Mouse (Mus musculus) intestine, postnatal 0 days (tissue): ENCODE measurements around the gene Ptprj. TPM values are rescaled to one million over a fixed set of nuclear protein-coding genes. Genes with fewer than 3 reads are reported as not detected.
"Not testable (repeated sequence)": the region's sequence is repeated elsewhere in the genome, so short reads cannot be mapped to it uniquely, and the experiment has no call there.

Experiments
- ATAC-seq: fragments of 200-750 bp; cut with Nextera tagmentation; 2 replicates; pipeline ENCODE4 v1.8.0; 2017; ENCODE audit warnings: mild to moderate bottlenecking, moderate TSS enrichment, moderate library complexity
- H3K27ac ChIP-seq: fragments of 300-500 bp; sonication (generic); 2 replicates; pipeline ENCODE4 v1.5.1; 2014; ENCODE audit warnings: mild to moderate bottlenecking, low read depth, low read length, moderate library complexity
- H3K27me3 ChIP-seq: fragments of 300-500 bp; sonication (generic); replicated peaks from 2 replicates; pipeline ENCODE4 v1.6.1; 2014; ENCODE audit warnings: low read length, mixed read lengths; ENCODE audit not compliant: control insufficient read depth, insufficient read depth
- H3K36me3 ChIP-seq: fragments of 300-500 bp; sonication (generic); 2 replicates; pipeline ENCODE4 v1.6.1; 2014; ENCODE audit warnings: mild to moderate bottlenecking, moderate library complexity; ENCODE audit not compliant: control insufficient read depth, insufficient read depth
- H3K4me1 ChIP-seq: fragments of 300-500 bp; sonication (generic); replicated peaks from 2 replicates; pipeline ENCODE4 v1.6.1; 2014; ENCODE audit warnings: antibody characterized with exemption, low read length, mixed read lengths; ENCODE audit not compliant: control insufficient read depth, insufficient read depth
- H3K4me2 ChIP-seq: fragments of 300-500 bp; sonication (generic); replicated peaks from 2 replicates; pipeline ENCODE4 v1.6.1; 2014; ENCODE audit warnings: low read depth, mild to moderate bottlenecking, moderate library complexity
- H3K4me3 ChIP-seq: fragments of 300-500 bp; sonication (generic); 2 replicates; pipeline ENCODE4 v1.5.1; 2014; ENCODE audit warnings: low read depth, low read length
- H3K9ac ChIP-seq: fragments of 300-500 bp; sonication (generic); 2 replicates; pipeline ENCODE4 v1.6.1; 2014; ENCODE audit warnings: mild to moderate bottlenecking, low read depth, low read length
- H3K9me3 ChIP-seq: fragments of 300-500 bp; sonication (generic); 2 replicates; pipeline ENCODE4 v1.6.1; 2016; ENCODE audit warnings: mixed run types; ENCODE audit not compliant: control insufficient read depth
- CTCF ChIP-seq: sonication (generic); IDR thresholded peaks from 2 replicates; pipeline ENCODE4 v1.5.1; 2016; ENCODE audit warnings: low read depth, mild to moderate bottlenecking, control low read depth, antibody characterized with exemption, moderate library complexity
- WGBS: fragments of 180-500 bp; shearing (Covaris S2); extraction: QIAGEN DNeasy Blood & Tissue Kit; methylation state at CpG from one replicate; pipeline ENCODE4 v1.1.7; 2014; 5-methylcytosine and 5-hydroxymethylcytosine counted together
- polyA plus RNA-seq: library from polyadenylated mRNA; unstranded; fragments of >200 nt; fragmentation: Nextera tagmentation; extraction: Ambion mirVana; gene quantifications from 2 replicates; pipeline ENCODE4 v1.2.1, GENCODE M21; 2015

Ptprj gene
- polyA plus RNA-seq, 1 experiment from 2014 or later = 3.5 TPM

DNA sequence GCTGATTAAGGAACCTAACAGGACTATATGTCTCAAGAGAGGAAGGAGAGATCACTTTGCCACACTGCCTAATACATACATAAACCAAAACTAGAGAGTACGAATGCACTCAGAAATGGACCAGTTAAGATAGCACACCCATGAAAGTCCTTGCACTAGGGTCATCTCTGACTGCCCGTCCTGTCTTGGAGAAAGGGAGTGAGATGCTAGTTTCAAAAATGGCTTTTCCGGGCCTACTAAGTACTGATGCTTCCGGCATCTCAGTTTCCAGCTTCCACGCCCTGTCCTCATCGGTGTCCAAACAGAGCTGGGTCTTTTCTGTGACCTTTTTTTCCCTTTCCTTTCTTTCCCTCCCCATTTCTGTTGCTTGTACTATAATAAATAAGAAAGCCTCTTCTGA is 4.0 kb downstream of the Ptprj start:
- Histone ChIP-seq H3K27ac (no peak overlapping the region), H3K4me2 (no peak overlapping the region), H3K9ac (no peak overlapping the region), H3K4me1 (peaks cover 4% of the 10 kb centered on the region; the same call in 1 of the 2 replicates), H3K9me3 (no peaks in the 10 kb centered on the region), H3K4me3 (no peak overlapping the region), H3K36me3 (no peaks in the 10 kb centered on the region), H3K27me3 (no peaks in the 10 kb centered on the region)
- 88% methylated on average over 6 of the region's 6 CpGs for WGBS
- no peak for TF ChIP-seq CTCF
- no peak for ATAC-seq

DNA sequence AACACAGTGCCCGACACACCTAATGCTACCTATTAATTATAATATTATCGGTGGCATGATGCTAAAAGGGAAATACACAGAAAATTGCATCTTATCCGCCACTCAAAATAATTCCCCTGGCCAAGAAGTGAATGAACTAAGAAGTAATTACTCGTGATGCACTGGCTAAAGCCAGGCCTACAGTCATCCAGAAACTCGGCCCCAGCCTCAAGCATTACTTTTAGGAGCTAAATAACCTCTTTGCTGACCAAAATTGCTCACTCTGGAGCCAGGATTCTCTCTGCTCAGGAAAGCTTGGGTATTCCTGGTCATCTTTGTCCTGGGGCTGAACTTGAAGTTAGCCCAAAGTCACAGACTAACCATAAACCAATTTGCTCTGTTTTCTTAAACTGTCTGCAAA is 4.7 kb downstream of the Ptprj start:
- no peak for TF ChIP-seq CTCF
- ATAC-seq = no peak
- H3K4me2 ChIP-seq = no peak overlapping the region
- H3K4me1 ChIP-seq = peaks cover under 1% of the 10 kb centered on the region; the same call in 1 of the 2 replicates
- H3K9ac ChIP-seq = no peak overlapping the region
- H3K9me3 ChIP-seq = no peaks in the 10 kb centered on the region
- no peaks in the 10 kb centered on the region for H3K27me3 ChIP-seq
- 79% methylated on average over 5 of the region's 5 CpGs for WGBS
- no peak overlapping the region for H3K27ac ChIP-seq
- no peaks in the 10 kb centered on the region for H3K36me3 ChIP-seq
- no peak overlapping the region for H3K4me3 ChIP-seq

DNA sequence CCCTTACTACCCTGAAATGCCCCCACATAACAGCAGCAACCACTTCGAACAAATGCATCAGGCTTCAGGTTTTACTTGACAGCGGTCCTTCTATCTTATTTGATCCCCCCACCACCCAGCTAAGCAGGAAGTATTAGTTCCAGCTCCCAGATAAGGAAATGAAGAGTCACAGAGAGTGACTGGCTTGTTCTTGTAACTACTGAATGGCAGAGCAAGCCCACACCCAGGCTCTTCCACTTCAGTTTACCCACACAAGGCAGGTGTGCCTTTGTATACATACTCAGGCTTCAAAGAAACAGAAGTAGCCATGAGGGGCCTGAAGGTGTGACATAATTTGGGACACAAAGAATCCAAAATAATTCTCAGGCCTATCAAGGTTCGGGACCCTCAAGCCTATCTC is 5.3 kb downstream of the Ptprj start:
- no peaks in the 10 kb centered on the region for H3K4me1 ChIP-seq
- H3K9ac ChIP-seq = no peak overlapping the region
- 57% methylated on average over 3 of the region's 3 CpGs for WGBS
- H3K4me3 ChIP-seq = no peak overlapping the region
- H3K4me2 ChIP-seq = no peak overlapping the region
- no peak overlapping the region for H3K27ac ChIP-seq
- ATAC-seq = peak; percentile 22; the same call in 1 of the 2 replicates
- H3K27me3 ChIP-seq = no peaks in the 10 kb centered on the region
- TF ChIP-seq CTCF = no peak
- no peaks in the 10 kb centered on the region for H3K36me3 ChIP-seq
- no peaks in the 10 kb centered on the region for H3K9me3 ChIP-seq

DNA sequence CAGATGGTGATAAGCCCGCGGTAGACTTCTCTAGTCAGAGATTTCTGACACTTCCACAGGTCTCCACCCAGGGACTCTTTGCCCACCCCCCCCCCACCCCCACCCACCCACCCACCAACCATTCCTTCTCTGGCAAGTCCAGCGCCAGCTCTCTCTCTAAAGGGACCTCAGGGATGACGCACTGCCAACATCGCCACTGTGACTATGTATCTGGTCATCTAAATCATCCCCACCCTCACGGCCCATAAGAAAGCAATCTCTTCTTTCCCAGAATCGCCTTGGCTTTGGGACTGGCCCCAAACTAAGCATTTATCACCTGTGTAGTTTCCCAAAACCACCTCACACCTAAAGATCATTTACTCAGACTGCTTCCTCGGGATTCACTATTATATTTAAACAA is 5.9 kb downstream of the Ptprj start:
- 35% methylated on average over 8 of the region's 8 CpGs for WGBS
- no peaks in the 10 kb centered on the region for H3K36me3 ChIP-seq
- no peak for ATAC-seq
- H3K27me3 ChIP-seq = no peaks in the 10 kb centered on the region
- no peaks in the 10 kb centered on the region for H3K4me1 ChIP-seq
- no peak overlapping the region for H3K9ac ChIP-seq
- no peak for TF ChIP-seq CTCF
- no peaks in the 10 kb centered on the region for H3K9me3 ChIP-seq
- H3K27ac ChIP-seq = no peak overlapping the region
- no peak overlapping the region for H3K4me3 ChIP-seq
- peak overlapping the region; percentile 54 for H3K4me2 ChIP-seq

DNA sequence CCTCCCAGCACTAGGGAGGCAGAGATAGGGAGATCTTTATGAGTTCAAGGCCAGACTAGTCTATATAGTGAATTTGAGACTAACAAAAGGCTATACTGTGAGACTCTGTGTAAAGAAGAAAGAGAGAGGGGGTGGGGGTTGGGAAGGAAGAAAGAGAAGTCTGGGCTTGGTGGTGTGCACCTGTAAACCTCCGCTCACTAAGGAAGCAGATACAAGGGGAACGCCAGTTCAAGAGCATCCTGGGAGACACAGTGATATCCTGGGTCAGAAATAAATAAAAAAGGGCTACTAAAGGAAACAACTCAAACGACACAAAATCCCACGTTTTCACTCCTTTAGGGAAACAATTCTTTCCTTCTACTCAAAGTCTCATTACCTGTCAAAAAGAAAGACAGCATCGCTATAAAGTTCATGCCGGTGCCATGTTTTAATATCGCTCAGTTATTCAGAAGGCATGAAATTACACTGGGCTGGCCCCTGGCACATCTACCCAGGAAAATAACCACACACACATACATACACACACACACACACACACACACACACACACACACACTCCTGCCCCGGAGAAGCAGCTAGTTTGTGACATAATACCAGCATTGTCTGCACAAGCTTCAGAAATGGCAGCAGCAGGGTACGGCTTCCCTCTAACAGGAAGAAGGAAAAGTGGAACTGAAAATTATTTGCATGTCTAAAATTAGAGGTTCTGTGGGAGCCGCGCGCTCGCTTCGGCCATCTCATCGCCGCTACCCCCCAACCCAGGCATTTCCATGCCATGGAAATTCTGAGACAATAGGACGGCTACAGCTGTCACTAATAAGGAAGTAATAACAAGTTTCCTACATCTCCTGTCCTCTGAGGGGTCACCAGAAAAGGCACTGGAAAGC is 6.6 kb downstream of the Ptprj start:
- ATAC-seq = no peak; the same call in 1 of the 2 replicates
- Histone ChIP-seq H3K36me3 (no peaks in the 10 kb centered on the region), H3K9ac (no peak overlapping the region), H3K4me3 (no peak overlapping the region), H3K4me2 (peak overlapping the region; percentile 54), H3K9me3 (no peaks in the 10 kb centered on the region), H3K27ac (no peak overlapping the region), H3K4me1 (no peaks in the 10 kb centered on the region), H3K27me3 (no peaks in the 10 kb centered on the region)
- WGBS = 61% methylated on average over 17 of the region's 17 CpGs
- TF ChIP-seq CTCF = no peak

DNA sequence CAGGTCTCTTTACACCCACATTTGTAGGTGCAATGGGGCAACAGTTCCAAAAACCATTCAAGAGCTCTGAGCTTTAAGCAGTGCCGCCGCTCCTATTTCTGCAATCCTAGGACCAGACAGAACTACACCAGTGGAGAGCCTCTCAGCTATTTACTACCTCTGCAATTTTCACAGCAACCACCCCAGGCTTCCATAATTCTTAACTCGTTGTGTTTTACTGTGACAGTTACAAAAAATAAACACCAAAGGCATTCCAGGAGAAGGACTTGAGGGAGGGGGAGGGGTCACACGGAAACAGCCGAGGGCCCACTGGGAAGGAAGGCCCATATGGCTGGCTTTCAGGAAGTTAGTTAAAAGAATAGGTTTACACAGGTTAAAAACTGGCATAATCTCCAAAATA is 8.3 kb downstream of the Ptprj start:
- Histone ChIP-seq H3K9ac (no peak overlapping the region), H3K4me1 (no peaks in the 10 kb centered on the region), H3K4me3 (no peak overlapping the region), H3K36me3 (no peaks in the 10 kb centered on the region), H3K4me2 (no peak overlapping the region), H3K27me3 (no peaks in the 10 kb centered on the region), H3K9me3 (no peaks in the 10 kb centered on the region), H3K27ac (no peak overlapping the region)
- 47% methylated on average over 5 of the region's 5 CpGs for WGBS
- ATAC-seq = no peak
- no peak for TF ChIP-seq CTCF

DNA sequence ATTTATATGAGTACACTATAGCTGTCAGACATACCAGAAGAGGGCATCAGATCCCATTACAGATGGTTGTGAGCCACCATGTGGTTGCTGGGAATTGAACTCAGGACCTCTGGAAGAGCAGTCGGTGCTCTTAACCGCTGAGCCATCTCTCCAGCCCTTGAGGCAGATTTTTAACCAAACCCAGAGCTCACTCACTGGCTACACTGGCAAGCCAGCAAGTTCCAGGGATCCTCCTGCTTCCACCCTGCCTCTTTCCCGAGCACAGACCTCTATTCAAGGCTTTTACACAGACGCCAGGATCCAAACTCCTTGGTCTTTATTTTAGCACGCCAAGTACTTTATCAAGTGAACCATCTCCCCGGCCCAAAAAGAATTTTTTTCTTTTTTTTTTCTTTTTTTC is 9.0 kb downstream of the Ptprj start:
- H3K9me3 ChIP-seq, ATAC-seq, H3K36me3 ChIP-seq, H3K9ac ChIP-seq, H3K4me3 ChIP-seq, H3K4me1 ChIP-seq, H3K27me3 ChIP-seq, H3K4me2 ChIP-seq, H3K27ac ChIP-seq: not testable (repeated sequence)
- 91% methylated on average over 6 of the region's 6 CpGs for WGBS
